Mouse (Mus musculus) embryonic stem cell, embryonic (primary cell): Measurements from ENCODE around the gene Max.

Source experiments
- CTCF ChIA-PET, 4 experiments: fragments of 300-600 bp in 2 of 4; fragments of 350-600 bp in 2 of 4; sonication (Branson Sonifier 250); formaldehyde crosslinking; loops; one replicate each; lab custom pipeline; 2022; ENCODE audit warnings: inconsistent platforms in 2 of 4; lab: Charles Lee
- POLR2A ChIA-PET, 4 experiments: fragments of 300-600 bp in 2 of 4; fragments of 350-600 bp in 2 of 4; sonication (Branson Sonifier 250); formaldehyde crosslinking; loops; one replicate each; lab custom pipeline; 2022; ENCODE audit warnings: antibody characterized with exemption in 4 of 4, inconsistent platforms in 1 of 4; lab: Charles Lee

Gene Max

DNA sequence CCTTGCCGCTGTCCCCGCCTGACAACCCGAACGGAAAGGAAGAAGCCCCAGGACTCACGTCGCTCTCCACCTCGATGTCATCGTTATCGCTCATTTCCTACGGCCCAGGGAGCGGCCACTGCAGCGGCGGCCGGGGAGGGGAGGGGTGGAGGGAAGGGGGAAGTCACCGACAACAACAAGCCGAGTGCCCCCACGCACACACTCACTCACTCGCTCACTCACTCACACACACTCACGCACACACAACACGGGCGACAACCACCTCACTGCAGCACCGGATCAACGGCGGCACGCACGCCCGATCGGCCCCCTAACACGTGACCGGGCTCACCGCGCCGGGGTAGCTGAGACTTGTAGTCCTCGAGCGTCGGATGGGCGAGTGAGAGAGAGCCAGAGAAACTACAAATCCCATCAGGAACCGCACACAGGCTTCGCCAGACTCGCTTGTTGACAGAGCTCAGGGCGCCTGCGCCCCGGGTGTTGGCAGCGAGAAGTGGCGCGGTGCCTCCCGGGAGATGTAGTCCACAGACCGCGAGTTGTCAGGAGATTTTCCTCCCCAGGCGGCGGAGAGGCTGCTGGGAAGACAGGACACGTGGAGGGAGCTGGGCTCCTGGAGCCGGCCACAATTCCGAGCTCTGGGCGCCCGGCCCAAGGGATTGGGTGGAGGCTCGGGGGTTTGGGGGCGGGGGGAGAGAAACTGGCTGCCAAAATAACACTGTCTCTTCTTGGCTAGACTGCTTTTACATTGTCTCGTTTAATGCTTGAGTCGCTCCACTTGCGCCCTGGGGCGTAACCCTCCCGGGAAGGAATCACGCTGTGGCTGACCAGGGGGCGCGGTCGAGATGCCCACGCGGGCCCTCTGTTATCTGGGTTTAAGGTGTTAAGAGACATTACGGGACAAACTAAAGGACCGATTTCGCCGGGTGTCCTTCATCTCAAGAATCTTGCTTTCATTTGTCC lies at the start of gene Max:
Gene Max (minus strand): TSS at position 270 of the 960 bp plus-strand sequence.
- POLR2A ChIA-PET, result interaction anchor here (0.5 to 13.7 kb wide), 84 partner anchors 8 to 1366 kb away, joined by 3 to 184 read pairs (median 4); partner anchors contain the start of genes Fut8 (in 1 of the 4), Mthfd1 (in 1 of the 4) and Ppp2r5e (in 1 of the 4)
- CTCF ChIA-PET, result interaction anchor here in 3 of 4 experiments (0.6 to 1.6 kb wide), 16 partner anchors 11 to 712 kb away, joined by 3 to 13 read pairs (median 4); no protein-coding TSS in a partner anchor

DNA sequence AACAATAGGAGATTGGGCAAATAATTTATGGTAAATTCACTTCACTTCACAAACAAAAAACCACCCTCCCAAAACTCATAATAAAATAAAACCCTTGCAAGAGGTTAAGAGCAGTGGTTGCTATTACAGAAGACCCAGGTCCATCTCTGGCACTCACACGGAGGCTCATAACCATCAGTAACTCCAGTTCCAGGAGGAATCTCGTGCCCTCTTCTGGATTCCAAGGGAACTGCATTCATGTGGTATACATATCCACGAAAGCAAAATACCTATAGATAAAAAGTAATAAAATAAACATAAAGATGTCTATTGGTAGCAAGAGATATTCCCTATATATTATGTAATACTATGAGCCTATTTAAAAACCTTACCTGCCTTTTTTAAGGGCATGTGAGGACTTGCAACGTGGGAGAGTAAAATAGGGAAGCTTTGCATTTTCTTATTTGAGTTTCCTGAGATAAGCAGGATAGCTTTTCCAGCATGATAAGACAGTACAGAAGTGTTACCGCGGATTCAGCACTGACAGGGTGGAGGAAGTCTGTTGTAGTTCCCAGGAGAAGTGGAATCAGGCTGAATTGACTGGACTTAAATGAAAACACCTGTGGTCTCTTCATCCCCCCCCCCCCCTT lies 49.2 kb upstream of the Max start:
- ChIA-PET CTCF (interaction anchor here in 2 of 4 experiments (0.7 to 1.0 kb wide), 4 partner anchors 11 to 1513 kb away, joined by 3 to 5 read pairs (median 4); no protein-coding TSS in a partner anchor), POLR2A (interaction anchor here in 2 of 4 experiments (0.6 to 0.7 kb wide), 2 partner anchors 17 to 189 kb away, joined by 4 read pairs; partner anchors contain the start of gene Rab15 (in 1 of the 2))

DNA sequence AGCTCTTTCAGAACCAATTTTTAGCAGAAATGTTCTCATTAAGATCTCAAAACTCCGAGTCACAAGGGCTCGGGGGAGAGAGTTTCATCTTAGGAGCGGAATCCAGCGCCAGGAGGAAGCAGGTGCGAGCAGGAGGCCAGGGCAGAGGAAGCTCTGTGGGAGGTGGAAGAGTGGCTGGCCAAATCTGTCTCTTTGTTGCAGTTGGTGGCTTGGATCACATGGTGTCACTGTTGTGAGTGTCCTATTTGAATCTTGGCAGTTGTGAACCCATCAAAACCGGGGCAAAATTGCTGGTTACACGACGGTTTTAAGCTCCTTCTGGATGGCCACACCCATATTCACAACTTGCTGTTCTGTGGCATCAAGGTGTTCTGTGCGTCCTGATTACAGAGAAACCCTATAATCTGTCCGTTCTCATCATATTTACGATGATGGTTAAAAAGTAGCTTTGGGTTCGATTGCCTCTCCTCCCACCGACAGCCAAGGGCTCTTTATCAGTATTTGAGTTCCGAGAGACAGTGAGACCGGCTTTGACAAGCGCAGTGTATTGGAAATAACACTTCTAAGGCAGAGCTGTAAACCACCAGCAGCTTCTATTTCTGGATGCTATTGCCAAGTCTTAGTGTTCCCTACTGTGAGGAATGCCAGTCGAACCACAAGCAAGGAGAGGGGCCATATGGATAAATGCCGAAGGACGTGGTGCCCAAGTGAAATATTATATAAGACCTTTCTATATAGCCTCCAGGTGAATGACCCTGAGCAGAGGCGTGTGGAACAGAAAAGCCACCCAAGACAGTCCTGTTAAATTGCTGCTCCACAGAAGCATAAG lies 47.4 kb upstream of the Max start:
- CTCF ChIA-PET, result interaction anchor here (0.5 to 2.3 kb wide), 27 partner anchors 9 to 1400 kb away, joined by 3 to 25 read pairs (median 4); partner anchors contain the start of gene Max (in 1 of the 4)
- POLR2A ChIA-PET, result interaction anchor here (0.5 to 1.7 kb wide), 10 partner anchors 8 to 576 kb away, joined by 3 to 6 read pairs (median 4); no protein-coding TSS in a partner anchor

DNA sequence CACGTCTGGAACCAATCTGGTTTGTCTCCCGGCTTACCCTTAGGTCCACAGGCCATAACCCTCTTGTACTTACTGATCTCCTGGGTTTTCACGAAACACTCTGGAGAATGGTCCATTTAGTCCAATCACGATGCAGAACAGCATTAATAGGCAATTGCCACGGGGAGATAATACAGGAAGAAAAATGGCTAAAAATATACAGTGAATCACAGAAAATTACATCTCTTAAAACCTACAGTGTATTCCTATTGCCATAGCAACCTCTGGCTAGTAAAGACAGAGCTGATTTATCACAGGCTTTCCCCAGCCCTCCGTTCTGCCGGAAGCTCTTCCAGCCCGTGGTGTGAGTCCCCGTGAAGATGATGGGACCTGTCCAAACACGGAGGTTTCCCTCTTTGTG lies 42.9 kb upstream of the Max start:
- ChIA-PET CTCF (interaction anchor here in 1 of 4 experiments (1.0 kb wide), 1 partner anchor 168 kb away, joined by 3 read pairs; no protein-coding TSS in a partner anchor), POLR2A (no interaction called here)

DNA sequence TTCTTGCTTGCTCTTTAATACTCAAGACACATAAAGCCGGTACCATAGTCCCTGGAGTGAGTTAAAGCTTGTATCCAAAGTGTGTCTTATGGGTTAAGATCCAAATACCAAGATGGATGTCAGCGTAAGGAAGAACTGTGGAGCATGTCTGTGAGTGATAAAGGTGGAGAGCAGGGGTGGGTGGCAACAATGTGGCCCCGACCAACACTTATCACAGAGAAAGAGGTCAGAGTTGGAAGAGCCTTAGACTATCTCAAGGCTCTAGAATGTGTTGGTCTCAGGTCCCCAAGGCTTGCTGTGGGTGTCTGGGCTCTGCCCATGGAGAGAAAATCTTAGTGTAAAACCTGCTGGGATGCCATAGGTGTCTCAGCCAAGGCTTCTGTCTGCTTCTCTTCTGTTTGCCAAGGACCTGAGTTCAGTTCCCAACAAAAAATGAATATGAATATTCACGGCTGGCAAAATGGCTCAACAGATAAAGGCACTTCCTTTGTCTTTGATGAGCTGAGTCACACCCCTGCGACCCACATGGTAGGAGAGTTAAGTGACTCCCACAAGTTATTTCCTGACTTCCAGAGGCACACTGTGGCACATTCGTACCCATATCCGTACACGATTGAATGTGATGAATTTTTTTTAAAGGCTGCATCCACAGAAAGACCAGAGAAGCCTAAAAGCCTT lies 40.7 kb upstream of the Max start:
- ChIA-PET POLR2A (no interaction called here), CTCF (interaction anchor here in 1 of 4 experiments (0.7 kb wide), 1 partner anchor 95 kb away, joined by 3 read pairs; no protein-coding TSS in a partner anchor)

DNA sequence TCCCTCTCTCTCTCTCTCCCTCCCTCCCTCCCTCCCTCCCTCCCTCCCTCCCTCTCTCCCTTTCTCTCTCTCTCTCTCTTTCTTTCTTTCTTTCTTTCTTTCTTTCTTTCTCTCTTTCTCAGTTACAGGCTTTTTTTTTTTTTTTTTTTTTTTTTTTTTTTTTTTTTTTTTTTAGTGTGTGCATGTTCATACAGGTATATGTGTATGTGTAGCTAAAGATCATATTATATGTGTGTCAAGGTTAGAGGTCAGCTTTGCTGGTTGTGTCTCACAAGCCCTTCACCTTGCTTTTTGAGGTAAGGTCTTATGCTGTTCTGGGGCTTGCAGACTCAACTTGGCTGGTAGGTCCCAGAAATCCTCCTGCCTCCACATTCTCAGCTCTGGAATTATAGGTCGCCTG lies 39.3 kb upstream of the Max start:
- ChIA-PET POLR2A (interaction anchor here in 2 of 4 experiments (0.7 to 2.0 kb wide), 7 partner anchors 8 to 237 kb away, joined by 3 to 6 read pairs (median 4); partner anchors contain the start of gene Fut8 (in 1 of the 2)), CTCF (interaction anchor here (0.6 to 2.8 kb wide), 32 partner anchors 8 to 849 kb away, joined by 3 to 25 read pairs (median 4); partner anchors contain the start of gene Max (in 1 of the 4))

DNA sequence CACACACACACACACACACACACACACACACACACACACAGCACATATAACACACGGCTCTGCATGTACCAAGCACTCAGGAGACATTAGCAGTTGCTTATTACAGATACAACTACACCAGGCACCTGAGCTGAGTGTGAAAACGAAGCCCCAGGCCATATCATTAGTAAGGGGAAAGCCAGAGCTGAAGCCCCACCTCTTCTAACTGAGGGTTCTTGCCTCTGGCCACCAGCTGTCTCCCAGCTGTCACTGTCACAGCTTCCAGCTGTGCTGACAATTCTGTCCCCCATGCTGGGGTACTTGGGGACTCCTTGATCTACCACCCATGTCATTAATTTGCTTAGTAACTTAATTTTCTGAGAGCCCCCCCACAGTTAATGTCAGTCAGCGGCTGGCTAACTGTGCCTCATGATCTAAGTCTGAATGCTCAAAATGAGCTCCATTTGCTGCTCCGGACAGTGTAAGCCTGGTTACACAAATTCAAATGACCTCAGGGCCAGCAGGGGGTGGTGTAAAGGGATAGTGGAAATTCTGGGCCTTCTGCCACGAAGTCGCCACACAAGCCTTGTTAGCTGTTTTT lies 38.8 kb upstream of the Max start:
- ChIA-PET POLR2A (interaction anchor here in 3 of 4 experiments (0.5 to 2.0 kb wide), 10 partner anchors 9 to 237 kb away, joined by 3 to 6 read pairs (median 4); partner anchors contain the start of genes Fut8 (in 1 of the 3) and Max (in 1 of the 3)), CTCF (interaction anchor here (0.6 to 2.8 kb wide), 47 partner anchors 8 to 976 kb away, joined by 3 to 25 read pairs (median 4); partner anchors contain the start of gene Max (in 1 of the 4))

DNA sequence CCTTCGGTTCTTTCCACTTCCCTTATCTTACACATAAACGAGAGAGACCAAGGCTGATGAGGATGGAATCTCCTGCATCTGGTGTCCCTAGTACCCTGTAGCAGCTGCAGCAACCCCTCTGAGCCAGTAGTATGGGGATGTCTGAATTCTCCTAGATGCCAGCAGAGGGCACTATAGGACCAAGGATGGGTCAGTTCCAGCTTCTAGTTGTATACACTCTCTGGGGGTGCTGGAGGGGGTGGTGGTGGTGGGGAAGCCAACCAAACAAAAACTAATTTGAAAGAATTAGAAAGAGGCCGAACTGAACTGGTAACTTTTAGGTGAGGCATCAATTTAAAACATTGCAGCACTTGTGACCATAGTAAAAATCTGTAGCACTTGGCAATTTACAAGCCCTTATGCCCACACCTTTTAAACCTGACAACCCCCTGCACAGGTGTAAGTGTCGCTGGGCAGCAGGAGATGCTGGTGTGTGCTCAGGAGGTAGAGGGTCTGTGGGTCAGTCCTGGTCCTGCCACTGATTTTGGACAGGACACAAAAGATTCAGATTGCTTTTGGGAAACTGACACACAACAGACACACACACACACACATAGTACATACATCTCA lies 38.2 kb upstream of the Max start:
- ChIA-PET CTCF (interaction anchor here (0.5 to 2.8 kb wide), 62 partner anchors 9 to 1059 kb away, joined by 3 to 25 read pairs (median 4); partner anchors contain the start of gene Max (in 1 of the 4)), POLR2A (interaction anchor here in 3 of 4 experiments (0.5 to 2.0 kb wide), 12 partner anchors 9 to 238 kb away, joined by 3 to 6 read pairs (median 4); partner anchors contain the start of genes Fut8 (in 1 of the 3) and Max (in 1 of the 3))

DNA sequence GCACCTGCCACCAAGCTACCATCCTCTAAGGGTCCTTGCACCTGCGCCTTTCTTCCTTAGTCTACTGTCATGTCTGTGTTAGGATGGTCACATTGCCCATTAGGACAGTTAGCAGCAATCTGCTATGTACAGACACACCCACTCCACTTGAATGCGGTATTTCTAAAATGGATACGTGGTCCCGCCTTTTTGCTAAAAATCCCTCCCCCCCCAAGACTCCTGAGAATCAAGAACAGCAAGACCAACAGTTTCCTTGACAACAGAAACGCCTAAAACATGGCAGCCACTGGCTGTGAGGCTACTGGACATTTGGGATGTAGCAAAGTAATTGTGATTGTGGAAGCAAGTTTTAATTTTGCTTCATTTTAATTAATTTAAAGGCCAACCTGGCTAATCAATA lies 32.8 kb upstream of the Max start:
- CTCF ChIA-PET, result interaction anchor here in 2 of 4 experiments (0.6 to 0.7 kb wide), 2 partner anchors 56 to 164 kb away, joined by 3 read pairs; no protein-coding TSS in a partner anchor
- POLR2A ChIA-PET, result interaction anchor here in 3 of 4 experiments (0.6 to 1.6 kb wide), 9 partner anchors 13 to 243 kb away, joined by 3 to 12 read pairs (median 3); partner anchors contain the start of genes Fut8 (in 1 of the 3) and Max (in 1 of the 3)

DNA sequence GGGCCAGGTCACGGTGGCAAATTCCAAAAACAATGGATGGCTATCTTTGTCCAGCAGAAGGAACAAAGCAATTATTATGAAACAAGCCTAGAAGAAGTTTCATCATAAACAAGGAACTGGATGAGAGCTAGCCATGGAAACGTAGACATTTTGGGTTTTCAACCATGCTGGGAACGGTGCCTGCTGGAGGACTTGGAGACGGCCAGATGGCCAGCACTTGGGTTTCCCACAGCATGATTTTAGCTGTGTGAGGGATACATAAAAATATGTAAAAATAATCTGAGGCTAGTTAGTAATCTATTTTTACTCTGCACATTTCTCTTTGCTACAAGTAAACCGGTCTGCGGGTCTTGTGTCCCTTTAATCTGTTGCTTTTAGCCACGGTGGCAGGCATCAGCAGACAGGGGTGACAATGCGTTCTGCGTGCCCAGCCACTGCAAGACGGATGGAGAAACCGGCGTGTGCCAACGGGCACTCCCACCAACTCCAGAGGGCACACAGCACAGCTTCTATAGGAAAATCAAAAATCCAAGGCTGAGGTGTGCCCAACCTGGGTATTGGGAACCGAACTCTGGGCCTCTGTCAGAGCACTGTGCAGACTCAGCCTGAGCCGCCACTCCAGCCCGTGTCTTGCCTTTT lies 31.0 kb upstream of the Max start:
- CTCF ChIA-PET, result interaction anchor here in 2 of 4 experiments (0.6 kb wide), 2 partner anchors 26 to 946 kb away, joined by 3 to 11 read pairs; no protein-coding TSS in a partner anchor
- POLR2A ChIA-PET, result interaction anchor here in 1 of 4 experiments (0.6 kb wide), 1 partner anchor 11 kb away, joined by 4 read pairs; no protein-coding TSS in a partner anchor

DNA sequence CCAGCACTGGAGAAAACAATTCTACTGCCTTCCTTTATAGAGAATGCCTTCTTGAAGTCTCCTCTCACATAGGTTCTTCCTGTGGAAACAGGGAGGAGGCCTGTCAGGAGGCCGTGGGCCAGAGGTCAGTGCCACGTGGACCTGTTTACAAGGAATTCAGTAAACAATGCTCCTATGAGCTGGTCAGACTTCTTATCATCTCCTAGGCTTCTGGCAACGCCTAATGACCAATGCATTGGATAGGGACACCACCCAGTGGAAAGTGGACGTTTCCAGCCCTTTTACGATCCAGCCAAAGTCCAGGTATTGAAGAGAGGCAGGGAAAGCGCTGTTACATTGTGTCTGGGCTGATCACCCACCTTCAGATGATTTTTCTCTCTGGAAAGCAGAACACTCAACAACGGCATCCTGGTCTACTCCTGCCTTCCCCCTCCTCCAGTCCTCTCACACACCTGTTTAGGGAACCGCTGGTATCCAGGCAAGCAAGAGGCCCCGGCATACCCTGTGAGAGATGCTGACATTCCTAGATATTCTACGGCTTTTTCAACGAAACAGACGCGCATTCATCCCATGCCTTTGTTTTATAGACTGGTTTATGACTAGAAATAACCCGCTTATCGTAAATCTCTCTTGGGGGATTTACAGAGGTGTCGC lies 20.9 kb upstream of the Max start:
- CTCF ChIA-PET, result no interaction called here

DNA sequence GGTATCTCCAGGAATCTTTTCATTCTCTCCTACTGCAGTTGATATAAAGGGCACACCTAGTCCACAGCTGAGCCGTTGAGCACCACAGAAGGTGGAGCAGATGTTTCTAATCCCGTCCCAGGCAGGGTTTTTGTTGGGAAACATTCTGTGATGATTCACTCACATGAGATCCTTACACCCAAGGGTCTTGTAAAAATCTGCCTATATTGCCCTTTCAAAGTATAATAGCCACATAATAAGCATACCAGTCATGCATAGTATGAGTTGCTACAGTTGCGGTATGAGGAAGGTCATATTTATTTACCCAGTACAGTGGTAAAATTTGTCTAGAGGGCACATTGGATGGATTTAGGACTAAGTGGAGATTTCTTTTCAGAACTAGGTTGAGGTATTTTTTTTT lies 17.5 kb upstream of the Max start:
- POLR2A ChIA-PET, result interaction anchor here (0.5 to 3.7 kb wide), 9 partner anchors 8 to 142 kb away, joined by 3 to 19 read pairs (median 6); partner anchors contain the start of gene Max (in 2 of the 4)

More for the DNA sequence above, 20.9 kb upstream of the Max start:
- POLR2A ChIA-PET, result interaction anchor here in 1 of 4 experiments (2.5 kb wide), 1 partner anchor 17 kb away, joined by 25 read pairs; no protein-coding TSS in a partner anchor

DNA sequence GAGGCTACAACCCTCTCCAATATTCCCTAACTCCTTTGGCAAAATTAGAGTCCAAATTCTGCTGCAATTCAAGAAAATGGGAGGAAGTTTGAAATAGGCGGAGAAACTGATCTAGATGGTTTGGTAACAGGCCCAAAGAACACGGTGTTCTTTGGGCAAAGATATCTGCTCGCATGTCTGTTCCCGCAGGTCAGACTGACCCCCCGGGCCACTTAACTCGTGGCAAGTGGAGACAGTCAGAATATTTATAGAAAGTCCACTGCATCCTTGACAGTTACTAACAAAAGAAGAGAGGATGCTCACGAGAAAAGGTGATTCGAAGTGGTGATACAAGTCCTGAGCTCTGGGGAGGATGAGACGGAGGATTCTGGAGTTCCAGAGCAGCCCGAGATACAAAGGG lies 10.7 kb upstream of the Max start:
- ChIA-PET POLR2A (interaction anchor here in 2 of 4 experiments (0.9 to 2.0 kb wide), 7 partner anchors 8 to 135 kb away, joined by 3 to 11 read pairs (median 3); partner anchors contain the start of gene Max (in 1 of the 2)), CTCF (interaction anchor here in 1 of 4 experiments (1.1 kb wide), 1 partner anchor 11 kb away, joined by 3 read pairs; the partner anchor contains the start of gene Max)

More for the DNA sequence above, 17.5 kb upstream of the Max start:
- CTCF ChIA-PET, result interaction anchor here (0.6 to 2.1 kb wide), 7 partner anchors 20 to 1783 kb away, joined by 3 to 6 read pairs (median 4); no protein-coding TSS in a partner anchor

DNA sequence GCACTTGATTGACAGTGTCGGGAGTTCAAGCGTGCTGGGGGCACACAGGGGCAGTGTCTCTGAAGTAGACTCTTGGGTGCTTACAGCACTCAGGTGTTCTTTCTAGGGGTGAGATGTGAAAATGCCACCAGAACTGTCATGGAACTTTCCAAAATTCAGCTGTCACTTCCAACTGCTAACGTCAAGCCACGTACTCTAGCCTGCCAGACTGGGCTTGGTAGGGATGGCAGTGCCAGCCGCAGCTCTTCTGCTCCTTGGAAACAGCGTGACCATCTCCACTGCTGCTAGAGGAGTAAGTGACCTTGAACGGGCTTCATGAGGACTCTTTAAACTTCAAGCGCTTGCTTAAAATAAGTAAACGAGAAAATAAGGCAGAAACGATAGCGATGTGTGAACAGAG lies 10.2 kb upstream of the Max start:
- ChIA-PET CTCF (interaction anchor here in 2 of 4 experiments (0.5 to 1.1 kb wide), 2 partner anchors 28 to 67 kb away, joined by 3 to 5 read pairs; no protein-coding TSS in a partner anchor), POLR2A (interaction anchor here in 2 of 4 experiments (1.1 to 2.0 kb wide), 6 partner anchors 7 to 84 kb away, joined by 3 to 11 read pairs (median 6); partner anchors contain the start of gene Max (in 2 of the 2))
